Mouse (Mus musculus): ENCODE data around the gene Selenon.
A peak's percentile ranks its signal among the peaks of the same experiment; 100 is the strongest.

DNA sequence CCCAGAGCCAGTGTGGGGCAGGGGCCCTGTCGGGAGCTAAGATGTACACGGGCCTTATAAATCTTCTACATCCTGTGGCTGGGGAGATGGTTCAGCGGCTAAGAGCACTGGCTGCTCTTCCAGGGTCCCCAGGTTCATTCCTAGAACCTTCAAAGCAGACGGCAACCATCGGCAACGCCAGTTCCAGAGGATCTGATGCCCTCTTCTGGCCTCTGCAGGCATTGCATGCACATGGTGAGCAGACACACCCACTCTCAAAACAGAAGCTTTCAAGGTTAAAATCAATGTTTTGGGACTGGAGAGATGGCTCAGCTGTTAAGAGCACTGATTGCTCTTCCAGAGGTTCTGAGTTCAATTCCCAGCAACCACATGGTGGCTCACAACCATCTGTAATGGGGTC lies 17.2 kb upstream of the Selenon start:
- peak; percentile 58 for TF ChIP-seq CTCF (IDR thresholded peaks at IDR 0.05; ENCODE audit: low read depth, low read length)
- no peak for TF ChIP-seq POLR2A (IDR thresholded peaks at IDR 0.05; ENCODE audit: extremely low read depth, insufficient read depth, low read length)
